Mouse (Mus musculus) c-Kit-positive CD71-positive TER-119-positive erythroid progenitor cells, embryonic 14.5 days (primary cell): Measurements from ENCODE around the gene Olfr945.

Source experiments
- DNase-seq: peaks from one replicate; pipeline ENCODE4 v3.0.0-alpha.2; 2013; ENCODE audit warnings: low spot score

Olfr945 gene

GRCm38 (mm10) chr9:39276718-39277117 lies at the start of gene Olfr945:
Gene Olfr945 (minus strand): TSS chr9:39276818.
- DNase-seq: no peak

GRCm38 (mm10) chr9:39325945-39326344 lies 49.3 kb upstream of the Olfr945 start, which contains the start of gene Olfr948:
Gene Olfr948 (minus strand): TSS chr9:39326045.
- DNase-seq: no peak

GRCm38 (mm10) chr9:39287136-39287535 lies 10.5 kb upstream of the Olfr945 start:
- DNase-seq: no peak

- no peak for DNase-seq
Measured at GRCm38 (mm10) chr9:39249894-39250293, 26.7 kb downstream of the Olfr945 start, which contains the start of gene Olfr1537. Gene Olfr1537 (minus strand): TSS chr9:39249994.
